Mouse (Mus musculus) cerebellum, adult 9-11 months (tissue): Measurements from ENCODE around the gene Fgfrl1.
"Not testable (repeated sequence)": the region's sequence is repeated elsewhere in the genome, so short reads cannot be mapped to it uniquely, and the experiment has no call there.

Source experiments
- DNase-seq: peaks from one replicate; pipeline ENCODE4 v3.0.0; 2022

The Fgfrl1 gene

DNA sequence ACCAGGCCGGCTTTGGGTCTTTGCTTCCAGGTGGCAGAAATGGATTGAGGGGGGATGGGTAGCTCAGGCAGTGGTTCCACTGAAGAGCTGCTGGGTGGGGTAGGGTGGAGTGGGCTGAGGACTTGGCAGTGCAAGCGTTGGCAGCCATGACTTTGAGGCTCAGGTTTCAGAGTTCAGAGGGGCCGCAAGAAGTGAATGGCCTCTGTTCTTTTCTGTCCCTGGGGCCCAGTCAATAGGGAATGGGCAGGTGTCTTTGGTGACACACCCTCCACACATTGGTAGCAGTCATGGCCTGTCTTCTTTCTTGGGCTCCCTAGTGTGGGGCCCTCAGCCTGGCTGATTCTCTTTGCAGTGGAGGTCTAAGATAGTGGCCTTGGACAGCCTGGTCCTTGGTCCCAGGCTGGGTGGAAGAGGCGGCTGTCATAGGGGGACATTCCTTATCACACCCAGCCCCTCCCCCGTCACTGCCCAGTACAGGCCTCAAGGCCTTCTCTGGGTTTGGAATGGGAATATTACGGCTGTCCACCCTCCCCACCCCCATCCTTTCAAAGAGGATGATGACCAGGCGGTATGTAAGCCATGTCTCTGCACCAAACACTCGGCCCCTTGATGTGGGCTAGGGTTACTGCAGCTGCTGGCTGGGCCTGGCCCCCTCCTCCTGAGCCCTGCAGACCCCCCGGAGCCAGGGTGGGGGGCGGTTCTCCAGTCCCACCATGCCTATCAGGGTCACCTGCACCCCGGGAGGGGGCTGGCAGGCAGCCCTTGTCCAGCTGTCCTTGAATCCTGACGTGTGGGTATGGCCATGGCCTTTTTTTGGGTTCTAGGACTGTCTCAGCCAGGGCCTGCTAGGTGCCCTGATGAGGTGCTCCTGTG, 11.8 kb downstream of the Fgfrl1 start:
- no peak for DNase-seq

DNA sequence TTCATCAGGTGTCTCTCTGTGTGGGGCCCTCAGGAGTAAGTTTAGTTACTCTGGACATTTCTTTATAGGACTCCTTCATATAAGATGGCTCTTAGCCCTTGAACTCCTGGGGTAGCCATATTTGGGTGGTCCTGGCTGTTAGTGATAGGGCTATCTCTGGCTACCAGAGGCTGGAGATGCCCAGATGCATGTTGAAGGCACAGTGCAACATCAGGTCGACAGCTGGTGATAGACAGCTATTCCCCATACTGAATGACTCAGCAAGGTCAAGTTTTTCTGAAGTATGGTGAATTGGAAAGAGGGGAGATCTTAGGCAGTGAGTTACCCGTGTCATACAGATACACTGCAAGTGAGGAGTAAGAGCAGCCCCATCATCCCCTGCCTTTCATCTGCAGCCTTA, 15.6 kb downstream of the Fgfrl1 start:
- DNase-seq: no peak

DNA sequence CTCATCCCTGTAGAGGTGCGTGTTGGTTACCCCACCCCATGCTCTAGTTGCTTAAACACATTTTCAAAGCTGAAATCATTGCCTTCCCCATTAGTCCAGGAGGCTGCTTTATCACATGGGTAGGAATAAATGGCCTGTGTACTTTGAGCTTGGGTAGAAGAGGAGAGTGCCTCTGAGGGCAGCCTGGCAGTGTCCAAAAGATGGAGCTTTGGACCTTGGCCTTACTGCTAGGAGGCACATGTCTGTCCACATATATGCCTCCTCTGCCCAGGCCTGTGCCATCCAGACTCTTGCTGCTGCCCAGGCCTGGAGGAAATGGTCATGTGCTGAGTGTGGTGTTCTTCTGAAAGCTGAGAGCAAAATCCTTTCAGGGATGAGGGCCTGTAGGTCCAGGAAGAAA, 16.2 kb downstream of the Fgfrl1 start:
- DNase-seq: no peak

DNA sequence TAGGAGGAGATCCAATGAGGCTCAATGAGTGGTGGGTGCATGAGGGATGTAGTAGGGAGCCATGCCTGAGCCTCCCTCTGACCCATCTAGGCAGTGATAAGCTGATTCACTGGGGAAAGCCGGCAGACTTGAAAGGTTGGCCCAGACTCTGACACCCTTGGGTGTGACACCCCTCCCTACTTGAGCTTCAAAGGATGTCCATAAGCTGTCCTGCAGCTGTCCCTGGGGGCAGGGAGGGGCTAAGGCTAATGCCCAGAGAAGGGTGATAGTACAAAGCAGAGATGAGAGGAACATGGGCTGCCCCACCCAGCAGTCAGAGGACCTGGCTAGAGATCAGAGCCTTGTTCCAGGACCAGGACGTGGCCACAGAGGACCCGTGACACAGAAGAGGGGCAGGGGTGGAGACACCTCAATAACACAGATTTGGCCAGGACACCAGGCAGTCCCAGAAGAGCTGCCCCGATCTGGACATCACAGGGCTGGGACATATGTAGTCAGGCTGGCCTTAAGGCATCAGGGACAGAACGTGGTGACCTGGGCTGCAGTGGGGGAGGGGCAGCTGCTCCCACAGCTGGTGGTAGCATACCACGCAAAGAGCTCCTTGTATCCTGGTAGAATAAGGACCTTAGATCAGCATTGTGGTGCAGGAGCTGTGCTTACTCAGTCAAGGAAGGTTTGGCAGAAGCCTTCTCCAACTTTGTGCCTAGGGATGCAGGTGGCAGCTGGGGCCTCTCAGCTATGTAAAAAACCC, 17.0 kb downstream of the Fgfrl1 start:
- DNase-seq: no peak

DNA sequence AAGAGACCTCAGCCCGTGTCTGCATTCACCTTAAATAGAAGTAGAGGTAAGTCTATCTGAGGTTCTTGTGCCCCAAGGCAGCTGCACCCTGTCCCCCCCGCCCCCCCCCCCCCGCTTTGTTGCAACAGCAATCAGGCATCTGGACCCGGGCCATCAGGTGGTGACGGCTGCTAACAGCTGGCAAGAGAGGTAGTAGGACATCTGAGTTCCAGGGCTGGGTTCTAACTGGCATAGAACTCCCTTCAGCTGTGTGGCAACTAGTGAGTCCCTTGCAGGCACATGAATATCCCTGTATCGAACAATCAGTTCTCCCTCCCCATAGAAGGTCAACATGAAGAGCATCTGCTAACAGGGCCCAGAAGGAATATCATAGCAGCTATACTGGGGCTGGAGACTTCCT, 19.8 kb downstream of the Fgfrl1 start:
- DNase-seq: no peak

DNA sequence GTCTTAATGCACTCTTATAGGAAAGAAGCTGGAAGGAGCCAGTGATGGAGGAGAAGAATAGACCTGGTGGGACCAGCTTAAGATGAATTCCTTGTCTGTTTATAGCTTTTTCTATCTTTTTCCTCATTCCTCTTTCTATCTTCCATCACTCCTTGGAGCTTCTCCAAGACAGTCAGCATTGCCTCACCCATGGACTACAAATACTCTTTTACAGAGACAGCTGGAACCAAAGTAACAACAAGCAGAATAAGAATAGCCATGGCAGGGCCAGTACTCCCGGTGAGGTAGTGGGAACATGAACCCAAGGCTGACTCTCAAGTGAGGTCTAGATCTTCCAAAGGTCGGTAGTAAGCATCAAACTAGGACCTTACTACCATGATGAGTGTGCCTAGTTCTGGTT, 20.9 kb downstream of the Fgfrl1 start:
- no peak for DNase-seq

DNA sequence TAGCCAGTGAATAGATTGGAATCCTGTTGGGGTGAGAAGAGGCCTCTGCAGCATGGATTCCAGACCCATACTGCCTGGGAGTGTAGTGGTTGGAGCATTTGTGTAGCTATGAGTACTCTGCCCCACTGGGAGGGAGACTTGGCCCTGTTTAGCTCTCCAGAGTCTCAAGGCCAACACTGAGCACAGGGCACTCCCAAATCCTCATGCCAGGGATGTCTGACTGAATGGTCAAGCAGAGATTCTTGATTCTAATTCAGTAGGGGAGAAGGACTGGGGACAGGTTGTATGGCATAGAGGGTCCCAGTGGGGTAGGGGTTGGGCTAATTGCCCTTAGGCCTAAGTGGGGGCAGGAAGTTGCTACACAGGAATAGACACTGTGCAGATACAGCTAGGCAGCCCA, 21.5 kb downstream of the Fgfrl1 start:
- DNase-seq: no peak

DNA sequence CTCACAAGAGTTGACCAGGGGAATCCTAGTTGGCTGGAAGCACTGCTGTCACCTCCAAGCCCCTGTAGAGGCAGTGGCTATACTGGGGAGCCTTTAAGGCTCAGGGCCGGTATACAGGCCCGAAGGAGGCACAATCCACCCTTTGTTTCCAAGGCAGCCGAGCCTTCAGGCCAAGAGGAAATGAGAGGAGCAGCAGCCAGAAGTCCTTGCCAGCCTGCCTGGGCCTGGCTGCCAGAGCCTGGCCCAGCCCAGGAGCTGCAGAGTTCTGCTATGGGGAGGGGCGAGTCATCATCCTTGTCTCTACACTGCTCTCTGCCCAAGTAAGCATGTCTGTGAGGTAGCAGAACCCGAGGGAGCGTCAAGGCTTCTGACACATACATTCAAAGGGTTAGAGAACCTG, 22.0 kb downstream of the Fgfrl1 start:
- peak; percentile 41 for DNase-seq

DNA sequence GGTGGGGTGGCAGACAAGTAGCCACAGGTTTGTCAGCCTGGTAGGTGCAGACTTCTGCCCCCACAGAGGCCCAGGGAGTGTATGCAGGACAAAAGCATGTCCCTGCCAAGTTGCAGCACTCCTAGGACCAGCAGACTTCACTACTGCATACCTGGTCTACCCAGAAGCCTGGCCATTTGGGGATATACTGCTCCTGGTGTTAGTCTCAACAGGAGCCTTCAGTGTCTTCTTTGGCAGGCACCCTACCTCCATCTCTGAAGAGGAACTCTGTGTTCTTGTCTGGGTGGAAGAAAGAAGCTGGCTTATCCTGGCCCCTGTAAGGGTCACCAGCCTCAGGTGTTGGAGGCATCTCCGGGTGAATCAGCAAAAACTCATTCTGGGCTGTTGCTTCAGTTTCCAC, 23.8 kb downstream of the Fgfrl1 start:
- DNase-seq: no peak

DNA sequence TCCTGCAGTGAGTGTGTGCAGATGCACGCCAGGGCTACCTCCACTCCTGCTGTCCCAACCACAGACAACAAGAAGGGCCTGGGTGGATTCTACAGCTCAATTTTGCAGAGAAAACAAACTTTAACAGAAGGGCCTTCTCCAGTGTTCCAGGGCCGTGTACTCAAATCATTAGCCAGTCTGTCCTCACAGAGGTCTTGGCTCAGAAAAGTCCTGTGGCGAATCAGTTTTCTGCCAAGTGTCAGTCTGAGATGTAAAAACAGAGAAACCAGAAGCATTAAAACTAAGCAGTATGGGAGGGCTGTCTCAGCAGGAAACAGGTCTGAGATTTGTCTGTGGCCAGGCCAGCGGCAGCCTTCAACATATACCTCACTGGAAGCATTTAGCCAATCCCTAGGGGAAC, 25.9 kb downstream of the Fgfrl1 start:
- no peak for DNase-seq

DNA sequence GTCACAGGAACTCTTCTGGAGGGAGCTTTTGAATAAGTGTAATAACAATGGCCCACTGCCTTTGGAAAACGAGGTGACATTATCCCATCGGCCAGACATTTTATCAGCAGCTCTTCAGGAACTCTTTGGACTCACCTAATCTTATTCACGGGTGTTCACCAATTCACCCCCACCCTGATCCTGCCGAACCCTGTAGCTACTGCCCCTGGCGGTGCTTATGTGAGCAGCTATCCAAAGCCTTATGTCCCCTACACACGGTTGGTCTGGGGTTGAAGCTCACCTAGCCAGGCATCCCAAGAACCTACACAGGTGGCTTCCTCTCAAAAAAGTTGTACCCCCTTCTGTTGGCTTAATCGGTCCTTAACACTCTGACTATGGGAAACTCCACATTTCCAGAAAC, 27.6 kb downstream of the Fgfrl1 start:
- DNase-seq: no peak

DNA sequence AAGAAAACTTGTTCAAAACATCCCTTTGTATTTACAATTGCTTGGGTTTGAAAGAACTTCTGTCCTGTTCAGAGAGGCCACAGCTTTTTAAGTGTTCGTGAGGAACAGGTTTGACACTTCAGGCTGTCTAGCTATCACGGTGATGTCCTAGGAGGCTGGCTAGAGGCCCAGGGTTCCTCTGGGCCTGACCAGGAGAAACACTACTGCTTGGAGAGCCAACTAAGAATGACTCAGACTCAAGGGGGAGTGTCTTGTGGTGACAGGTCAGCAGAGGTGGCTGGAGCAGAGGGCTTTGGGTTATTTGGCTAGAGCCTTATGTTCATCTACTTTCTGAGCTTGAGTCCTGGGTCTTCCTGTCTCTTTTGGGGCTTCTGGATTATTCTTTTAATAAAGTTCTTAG, 31.8 kb downstream of the Fgfrl1 start:
- no peak for DNase-seq

DNA sequence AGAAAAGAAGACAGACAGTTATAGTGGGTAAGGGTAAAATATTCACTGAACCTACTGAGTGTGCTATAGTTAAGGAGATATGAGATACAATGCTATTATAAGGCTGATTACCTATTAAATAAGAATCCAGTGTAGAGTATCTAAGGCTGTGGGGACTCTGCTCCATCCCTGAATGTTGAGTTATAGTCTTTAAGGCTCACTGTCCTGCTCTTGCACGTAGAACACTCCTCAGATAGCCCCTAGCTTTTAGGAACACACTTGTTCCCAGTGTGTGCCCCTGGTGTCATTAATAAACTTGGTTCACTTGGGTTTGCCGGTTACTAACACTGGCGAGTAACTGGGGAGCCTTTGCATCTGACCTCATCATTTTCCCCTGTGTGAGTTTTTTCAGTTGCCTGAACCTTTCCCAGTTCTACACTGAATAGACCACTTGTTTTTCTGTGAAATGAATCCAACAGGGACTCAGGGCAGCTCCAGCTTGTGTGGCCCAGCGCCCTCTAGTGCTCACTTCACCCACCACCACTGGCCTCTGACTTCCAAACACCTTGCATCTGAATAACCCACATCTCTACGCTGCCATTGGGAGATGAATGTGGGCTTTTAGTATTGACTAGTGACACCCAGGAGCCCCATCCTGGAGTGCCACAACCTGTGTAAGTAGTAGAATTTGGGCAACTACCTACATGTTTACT, 34.5 kb downstream of the Fgfrl1 start:
- DNase-seq: peak; percentile 46

DNA sequence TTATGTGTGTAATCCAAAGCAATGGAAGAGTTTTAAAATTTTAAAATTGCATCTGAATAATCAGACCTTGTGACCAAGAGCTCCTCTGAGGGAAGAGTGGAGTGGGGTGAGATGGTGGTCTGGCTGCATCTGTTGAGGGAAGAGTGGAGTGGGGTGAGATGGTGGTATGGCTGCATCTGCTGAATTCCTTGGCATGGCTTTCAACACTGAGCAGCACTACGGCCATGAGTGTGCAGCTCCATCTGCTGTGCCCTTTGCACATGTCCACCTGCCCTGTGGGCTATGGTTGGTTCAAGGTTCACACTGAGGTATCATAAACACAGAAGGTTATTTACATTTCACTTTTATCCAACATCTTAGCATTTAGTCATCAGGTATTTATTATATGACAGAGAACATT, 35.2 kb downstream of the Fgfrl1 start:
- no peak for DNase-seq

DNA sequence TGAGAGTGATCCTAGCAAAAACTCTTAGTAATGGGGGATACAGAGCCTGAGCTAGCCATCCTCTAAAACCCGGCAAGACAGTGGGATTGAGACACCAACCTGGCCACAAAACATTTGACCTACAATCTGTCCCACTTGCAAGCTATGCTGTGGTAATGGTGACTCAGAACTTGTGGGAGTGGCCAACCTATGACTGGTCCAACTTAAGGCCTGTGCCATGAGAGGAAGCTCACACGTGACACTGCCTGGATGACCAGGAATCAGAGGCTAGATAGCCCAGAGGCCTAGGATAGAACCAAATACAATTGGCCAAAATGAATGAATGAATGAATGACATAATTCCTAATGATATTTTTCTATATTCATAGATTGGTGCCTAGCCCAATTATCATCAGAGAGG, 49.7 kb downstream of the Fgfrl1 start:
- DNase-seq: no peak

DNA sequence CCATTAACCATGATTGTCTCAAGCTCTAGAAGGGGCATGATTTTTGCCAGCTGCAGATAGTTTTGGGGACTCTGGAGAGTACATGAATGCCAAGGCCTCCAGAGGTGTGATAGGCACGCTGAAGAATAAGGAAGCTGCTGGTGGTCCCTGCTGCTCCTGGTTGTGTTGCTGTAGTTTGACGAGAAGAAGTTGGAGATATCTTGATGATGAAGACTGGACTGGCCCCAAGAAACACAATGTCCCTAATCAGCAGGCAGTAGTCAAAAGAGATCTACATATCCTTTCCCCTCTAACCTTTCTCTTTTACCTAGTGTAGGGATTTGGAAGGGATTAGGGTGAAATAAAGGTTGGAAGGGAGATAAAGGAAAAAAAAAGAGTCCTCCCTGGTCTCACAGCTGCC, 50.4 kb downstream of the Fgfrl1 start:
- no peak for DNase-seq

DNA sequence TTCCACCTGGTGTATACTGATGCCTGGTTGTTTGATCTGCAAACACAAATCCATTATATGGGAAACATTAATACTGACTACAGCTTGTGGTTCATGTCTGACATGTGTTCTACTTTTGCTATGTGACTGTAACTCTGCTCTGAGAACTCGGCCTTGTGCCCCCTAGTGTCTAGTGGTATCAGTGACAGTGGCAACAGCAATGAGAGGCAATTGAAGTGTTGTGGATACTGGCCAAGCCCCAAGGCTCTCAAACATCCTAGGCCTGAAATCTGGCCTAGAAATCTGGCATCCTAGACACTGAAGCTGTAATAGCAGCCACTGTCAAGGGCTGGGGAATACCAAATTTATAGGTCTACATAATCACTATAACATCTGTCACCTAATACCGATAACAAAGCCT, 51.7 kb downstream of the Fgfrl1 start:
- DNase-seq: no peak

DNA sequence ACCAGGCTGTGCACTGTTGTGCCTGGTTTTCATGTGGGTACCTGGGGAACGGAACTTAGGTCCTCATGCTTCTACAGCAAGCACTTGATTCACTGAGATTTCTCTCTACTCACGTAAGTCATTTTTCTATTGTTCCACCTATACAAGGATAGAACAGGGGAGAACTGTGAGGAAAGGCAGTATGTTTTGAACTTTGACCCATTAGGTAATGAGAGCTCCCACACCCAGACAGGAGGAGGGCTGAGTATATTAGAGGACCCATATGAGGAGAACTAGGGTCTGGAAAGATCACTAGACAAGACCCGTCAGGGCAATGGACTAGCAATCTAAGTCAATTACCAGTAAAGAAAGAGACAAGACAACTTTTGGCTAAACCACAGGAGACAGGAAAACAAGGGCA, 52.4 kb downstream of the Fgfrl1 start:
- no peak for DNase-seq

DNA sequence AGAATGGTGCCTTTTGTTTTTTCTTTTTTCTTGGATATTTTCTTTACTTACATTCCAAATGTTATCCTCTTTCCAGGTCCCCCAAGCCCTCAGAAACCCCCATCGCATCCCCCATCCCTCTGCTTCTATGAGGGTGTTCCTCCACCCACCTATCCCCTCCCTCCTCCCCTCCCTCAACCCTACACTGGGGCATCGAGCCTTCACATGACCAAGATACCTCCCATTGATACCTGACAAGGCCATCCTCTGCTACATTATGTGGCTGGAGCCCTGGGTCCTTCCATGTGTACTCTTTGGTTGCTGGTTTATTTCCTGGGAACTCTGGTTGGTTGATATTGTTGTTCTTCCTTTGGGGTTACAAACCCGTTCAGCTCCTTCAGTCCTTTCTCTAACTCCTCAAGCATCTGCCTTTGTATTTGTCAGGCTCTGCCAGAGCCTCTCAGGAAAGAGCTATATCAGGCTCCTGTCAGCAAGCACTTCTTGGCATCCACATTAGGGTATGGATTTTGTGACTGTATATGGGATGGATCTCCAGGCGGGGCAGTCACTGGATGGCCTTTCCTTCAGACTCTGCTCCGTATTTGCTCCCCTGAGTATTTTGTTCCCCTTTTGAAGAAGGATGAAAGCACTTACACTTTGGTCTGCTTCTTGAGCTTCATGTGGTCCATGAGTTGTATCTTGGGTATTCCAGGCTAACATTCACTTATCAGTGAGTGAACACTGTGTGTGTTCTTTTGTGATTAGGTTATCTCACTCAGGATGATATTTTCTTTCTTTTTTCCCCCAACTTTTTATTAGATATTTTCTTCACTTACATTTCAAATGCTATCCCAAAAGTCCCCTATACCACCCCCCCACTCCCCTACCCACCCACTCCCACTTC, 58.4 kb downstream of the Fgfrl1 start:
- DNase-seq: no peak

DNA sequence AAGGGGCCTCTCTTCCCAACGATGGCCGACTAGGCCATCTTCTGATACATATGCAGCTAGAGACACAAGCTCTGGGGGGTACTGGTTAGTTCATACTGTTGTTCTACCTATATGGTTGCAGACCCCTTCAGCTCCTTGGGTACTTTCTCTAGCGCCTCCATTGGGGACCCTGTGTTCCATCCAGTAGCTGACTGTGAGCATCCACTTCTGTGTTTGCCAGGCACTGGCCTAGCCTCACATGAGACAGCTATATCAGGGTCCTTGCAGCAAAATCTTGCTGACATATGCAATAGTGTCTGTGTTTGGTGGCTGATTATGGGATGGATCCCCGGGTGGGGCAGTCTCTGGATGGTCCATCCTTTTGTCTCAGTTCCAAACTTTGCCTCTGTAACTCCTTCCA, 59.1 kb downstream of the Fgfrl1 start:
- DNase-seq: not testable (repeated sequence)
